Comparison of ENCODE assay signal across 1 mouse cellular context in the genomic region with DNA sequence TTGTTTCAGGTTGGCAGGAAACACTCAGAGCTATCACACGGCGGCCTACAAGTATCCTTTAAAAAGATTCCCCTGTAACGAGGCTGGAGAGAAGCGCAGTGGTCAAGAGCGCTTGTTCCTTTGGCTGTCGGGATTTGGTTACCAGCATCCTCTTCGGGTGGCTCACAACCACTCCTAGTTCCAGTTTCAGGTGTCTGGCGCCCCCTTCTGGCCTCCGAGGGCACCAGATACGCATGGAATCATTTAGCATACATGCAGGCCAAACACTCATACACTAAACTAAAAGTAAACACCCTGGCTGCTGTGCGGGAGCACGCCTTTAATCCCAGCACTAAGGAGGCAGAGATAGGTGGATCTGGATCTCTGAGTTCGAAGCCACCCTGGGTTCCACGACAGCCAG.
A peak's percentile ranks its signal among the peaks of the same experiment; 100 is the strongest.
TF ChIP-seq lines count a peak whose summit lies in the region.

No protein-coding gene starts in this region.

TF ChIP-seq in ES-E14, 5 proteins besides CTCF, POLR2A, EP300 and RAD21 (continued from another document):
- TF ChIP-seq ZC3H11A (IDR thresholded peaks at IDR 0.05; ENCODE audit: borderline replicate concordance, low read depth, low read length) (peak; percentile 41; the same call in 1 of the 2 replicates), MAFK (IDR thresholded peaks at IDR 0.05; ENCODE audit: insufficient read depth, low read depth, low read length) (no peak), CHD2 (IDR thresholded peaks at IDR 0.05; ENCODE audit: low read depth, low read length) (no peak)
